Mouse (Mus musculus) forebrain, embryonic 13.5 days (tissue): ENCODE measurements around the gene Pih1d2. TPM values are rescaled to one million over a fixed set of nuclear protein-coding genes. Genes with fewer than 3 reads are reported as not detected.
"Not testable (repeated sequence)": the region's sequence is repeated elsewhere in the genome, so short reads cannot be mapped to it uniquely, and the experiment has no call there.

ENCODE experiments used
- ATAC-seq: fragments of 200-750 bp; cut with Nextera tagmentation; 2 replicates; pipeline ENCODE4 v1.8.0; 2017
- H3K27ac ChIP-seq: fragments of 300-500 bp; sonication (generic); 2 replicates; pipeline ENCODE4 v1.5.1; 2015; ENCODE audit warnings: inconsistent platforms, mild to moderate bottlenecking, moderate library complexity
- H3K27me3 ChIP-seq: fragments of 300-500 bp; sonication (generic); 2 replicates; pipeline ENCODE4 v1.6.1; 2015; ENCODE audit warnings: mild to moderate bottlenecking, inconsistent platforms
- H3K36me3 ChIP-seq: fragments of 300-500 bp; sonication (generic); 2 replicates; pipeline ENCODE4 v1.6.1; 2015; ENCODE audit warnings: mild to moderate bottlenecking, inconsistent platforms; ENCODE audit not compliant: poor library complexity, severe bottlenecking
- H3K4me1 ChIP-seq: fragments of 300-500 bp; sonication (generic); 2 replicates; pipeline ENCODE4 v1.6.1; 2015; ENCODE audit warnings: inconsistent platforms
- H3K4me2 ChIP-seq: fragments of 300-500 bp; sonication (generic); 2 replicates; pipeline ENCODE4 v1.6.1; 2015; ENCODE audit warnings: inconsistent platforms, mild to moderate bottlenecking, moderate library complexity
- H3K4me3 ChIP-seq: fragments of 300-500 bp; sonication (generic); 2 replicates; pipeline ENCODE4 v1.5.1; 2015; ENCODE audit warnings: mild to moderate bottlenecking, inconsistent platforms
- H3K9ac ChIP-seq: fragments of 300-500 bp; sonication (generic); 2 replicates; pipeline ENCODE4 v1.6.1; 2015; ENCODE audit warnings: mild to moderate bottlenecking, inconsistent platforms
- H3K9me3 ChIP-seq: fragments of 300-500 bp; sonication (generic); replicated peaks from 2 replicates; pipeline ENCODE4 v1.6.1; 2016; ENCODE audit warnings: inconsistent platforms
- WGBS: fragments of 180-500 bp; shearing (Covaris S2); methylation state at CpG from one replicate; pipeline ENCODE4 v1.1.7; 2015; 5-methylcytosine and 5-hydroxymethylcytosine counted together
- polyA plus RNA-seq: library from polyadenylated mRNA; unstranded; fragments of >200 nt; fragmentation: Nextera tagmentation; extraction: Ambion mirVana; gene quantifications from 2 replicates; pipeline ENCODE4 v1.2.1, GENCODE M21; 2015

Gene Pih1d2
- polyA plus RNA-seq, 1 experiment from 2014 or later = 5.0 TPM

DNA sequence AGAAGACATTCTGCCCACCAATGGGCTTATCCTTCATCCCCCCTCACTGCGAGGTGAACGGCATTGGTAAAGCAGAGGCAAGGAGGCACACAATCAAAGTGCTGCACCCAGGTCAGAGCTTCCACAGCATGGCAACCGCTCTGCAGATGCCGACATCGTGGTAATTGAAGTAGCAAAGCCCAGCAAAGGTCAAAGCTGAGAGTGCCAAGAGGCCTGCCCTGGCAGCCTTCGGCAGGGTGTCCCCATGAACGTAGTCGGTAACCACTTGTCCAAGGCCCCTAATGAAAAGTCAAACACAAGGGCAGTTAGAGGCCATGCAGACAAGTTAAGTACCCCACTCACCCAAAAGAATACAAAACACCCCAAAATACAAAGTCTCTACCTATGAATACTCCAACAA is 20.1 kb upstream of the Pih1d2 start:
- Histone ChIP-seq H3K4me3 (no peak overlapping the region), H3K9ac (no peak overlapping the region), H3K36me3 (peaks cover 60% of the 10 kb centered on the region), H3K4me2 (no peak overlapping the region), H3K9me3 (no peaks in the 10 kb centered on the region), H3K4me1 (peaks cover 1% of the 10 kb centered on the region), H3K27me3 (no peaks in the 10 kb centered on the region), H3K27ac (no peak overlapping the region)
- no peak for ATAC-seq
- WGBS = 95% methylated on average over 8 of the region's 8 CpGs

DNA sequence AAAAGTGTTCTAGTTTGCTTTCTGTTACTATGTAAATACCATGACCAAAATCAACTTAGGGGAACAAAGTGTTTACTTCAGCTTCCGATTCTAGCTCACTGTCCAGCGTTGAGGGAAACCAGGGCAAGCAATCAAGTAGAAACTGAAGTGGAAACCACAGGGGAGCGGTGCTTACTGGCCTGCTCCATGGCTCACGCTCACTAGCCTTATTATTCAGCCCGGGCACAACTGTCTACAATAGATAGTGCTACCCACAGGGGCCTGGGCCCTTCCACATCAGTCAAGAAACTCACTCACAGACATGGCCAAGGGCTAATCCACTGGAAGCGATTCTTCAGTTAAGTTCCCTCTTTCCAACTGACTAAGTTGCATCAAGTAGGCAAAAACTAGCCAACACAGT is 15.6 kb upstream of the Pih1d2 start:
- Histone ChIP-seq H3K27me3 (no peaks in the 10 kb centered on the region), H3K4me2 (no peak overlapping the region), H3K9me3 (no peaks in the 10 kb centered on the region), H3K9ac (no peak overlapping the region), H3K36me3 (peaks cover 53% of the 10 kb centered on the region), H3K27ac (no peak overlapping the region), H3K4me1 (peaks cover 25% of the 10 kb centered on the region), H3K4me3 (no peak overlapping the region)
- 84% methylated on average over 6 of the region's 6 CpGs for WGBS
- ATAC-seq = no peak

DNA sequence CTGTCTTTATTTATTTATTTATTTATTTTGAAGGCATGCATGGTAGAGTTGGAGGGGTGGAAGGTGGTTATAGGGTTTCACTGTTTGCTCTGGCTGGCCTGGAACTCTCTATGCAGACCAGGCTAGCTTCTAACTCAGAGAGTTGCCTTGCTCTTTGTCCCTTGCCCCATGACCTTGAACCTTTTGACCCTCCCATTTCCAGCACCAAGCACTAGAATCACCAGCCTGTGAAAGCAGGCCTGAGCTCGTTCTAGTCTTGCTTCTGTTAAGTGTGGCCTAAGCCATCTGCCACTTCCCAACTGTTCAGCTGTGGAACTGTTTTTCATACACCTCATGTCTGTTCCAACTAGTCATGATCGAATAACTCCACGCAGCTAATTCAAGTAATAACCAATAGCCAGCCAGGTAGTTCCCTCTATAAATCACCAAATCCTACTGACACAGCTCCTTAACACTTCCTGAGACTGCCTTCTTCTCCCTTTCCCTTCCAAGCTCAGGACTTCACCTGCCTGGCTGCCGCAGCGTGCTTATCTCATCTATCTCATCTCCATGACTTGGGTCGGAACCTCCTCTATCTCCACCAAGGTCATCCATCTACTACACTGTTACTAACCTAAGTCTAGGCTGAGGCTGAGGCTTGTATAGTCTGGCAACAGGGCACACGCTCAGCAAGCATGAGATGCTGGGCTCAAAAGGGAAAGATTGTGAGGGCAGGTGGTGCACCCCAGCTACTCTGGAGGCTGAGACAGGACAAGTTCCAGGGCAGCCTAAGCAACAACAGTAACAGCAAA is 14.9 kb upstream of the Pih1d2 start:
- no peak for ATAC-seq
- Histone ChIP-seq H3K36me3 (peaks cover 53% of the 10 kb centered on the region), H3K27me3 (no peaks in the 10 kb centered on the region), H3K4me2 (peak overlapping the region; percentile 77), H3K4me1 (peaks cover 25% of the 10 kb centered on the region), H3K27ac (no peak overlapping the region), H3K4me3 (peak overlapping the region; percentile 86), H3K9me3 (no peaks in the 10 kb centered on the region), H3K9ac (peak overlapping the region; percentile 38; the same call in 1 of the 2 replicates)
- 94% methylated on average over 7 of the region's 7 CpGs for WGBS

DNA sequence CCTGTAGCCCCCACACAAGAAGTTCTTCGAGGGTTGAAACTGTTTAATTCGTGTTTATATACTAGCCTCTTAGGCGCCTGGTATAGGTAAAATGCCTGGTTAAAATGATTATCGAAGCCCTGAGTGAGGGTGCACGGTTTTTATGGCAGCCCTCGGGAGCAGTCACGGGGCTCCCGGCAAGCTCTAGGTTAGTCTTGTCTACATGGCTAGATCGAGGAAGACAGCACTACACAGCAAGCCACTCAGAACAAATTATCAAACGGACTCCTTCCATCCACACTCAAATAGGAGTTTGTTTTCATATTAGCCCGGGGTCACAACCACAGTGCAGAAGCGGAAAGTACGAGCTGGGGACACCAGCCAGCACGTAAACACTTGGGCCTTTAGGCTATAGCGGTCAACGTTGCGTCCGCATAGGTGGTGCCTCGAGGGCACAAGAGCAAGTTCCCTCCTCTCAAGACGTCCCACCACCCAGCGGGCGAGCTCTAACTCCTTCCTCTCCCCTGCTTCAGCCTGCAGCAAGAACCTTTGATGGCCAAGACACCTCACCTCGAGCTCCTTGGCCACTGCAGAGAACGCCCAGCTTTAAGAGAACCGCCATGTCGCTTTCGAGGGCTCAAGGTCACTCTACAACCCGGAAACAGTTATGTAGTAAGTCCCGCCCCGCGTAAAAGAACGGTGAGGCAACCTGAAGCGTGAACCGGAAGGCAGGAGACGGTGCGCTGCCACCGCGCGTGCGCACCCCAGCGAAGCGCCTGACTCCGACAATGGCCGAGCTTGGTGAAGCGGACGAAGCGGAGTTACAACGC is 13.7 kb upstream of the Pih1d2 start, which contains the start of the genes Sdhd and Timm8b:
TSS of gene Sdhd (minus strand) at position 624 of the 809 bp plus-strand sequence.
TSS of gene Timm8b (plus strand) at position 722 of the 809 bp plus-strand sequence.
- peaks cover 49% of the 10 kb centered on the region for H3K36me3 ChIP-seq
- H3K27ac ChIP-seq = peak within 1 kb of the TSS; percentile 82
- peak within 1 kb of the TSS; percentile 77 for H3K4me2 ChIP-seq
- no peaks in the 10 kb centered on the region for H3K9me3 ChIP-seq
- peak; percentile 98 for ATAC-seq
- H3K4me3 ChIP-seq = peak within 1 kb of the TSS; percentile 86
- H3K9ac ChIP-seq = peak within 1 kb of the TSS; percentile 89
- no peaks in the 10 kb centered on the region for H3K27me3 ChIP-seq
- H3K4me1 ChIP-seq = peaks cover 25% of the 10 kb centered on the region
- WGBS = 1% methylated on average over 48 of the region's 48 CpGs

DNA sequence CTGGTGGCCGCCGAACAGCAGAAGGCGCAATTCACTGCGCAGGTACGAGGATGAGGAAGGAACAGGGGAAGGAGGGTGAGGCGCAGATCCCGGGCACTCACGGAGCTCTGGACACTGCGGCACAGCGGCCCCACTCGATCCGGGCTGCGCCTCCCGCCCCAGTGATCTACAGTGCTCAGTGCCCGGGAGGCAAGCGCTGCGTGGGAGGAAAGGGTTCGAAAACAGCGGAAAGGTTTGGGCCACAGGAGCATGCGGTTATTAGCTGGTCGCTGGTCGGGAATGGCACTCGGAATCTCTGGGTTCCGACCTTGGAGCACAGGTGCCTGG is 13.2 kb upstream of the Pih1d2 start:
- Histone ChIP-seq H3K9ac (peak overlapping the region; percentile 89), H3K4me2 (peak overlapping the region; percentile 77), H3K27me3 (no peaks in the 10 kb centered on the region), H3K4me1 (peaks cover 25% of the 10 kb centered on the region), H3K27ac (peak overlapping the region; percentile 82), H3K9me3 (no peaks in the 10 kb centered on the region), H3K36me3 (peaks cover 48% of the 10 kb centered on the region), H3K4me3 (peak overlapping the region; percentile 86)
- under 1% methylated on average over 24 of the region's 24 CpGs for WGBS
- ATAC-seq = peak; percentile 93

DNA sequence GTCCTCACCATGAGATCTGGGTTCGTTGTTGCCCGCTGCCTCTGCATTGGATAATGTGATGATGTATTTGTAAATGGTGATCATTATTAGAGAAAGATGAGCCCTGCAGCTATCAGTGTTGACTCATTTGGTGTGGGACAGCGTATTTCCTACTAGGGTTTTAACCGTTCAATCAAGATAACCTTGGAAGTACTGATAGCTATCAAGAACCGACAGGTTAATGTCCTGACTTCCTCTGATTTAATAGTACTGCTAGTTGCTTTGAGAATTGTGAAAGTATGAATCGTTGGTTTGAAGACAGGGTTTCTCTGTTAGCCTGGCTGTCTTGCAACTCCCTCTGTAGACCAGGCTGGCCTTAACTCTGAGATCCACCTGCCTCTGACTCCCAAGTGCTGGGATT is 12.8 kb upstream of the Pih1d2 start:
- ATAC-seq = no peak
- 5% methylated on average over 6 of the region's 6 CpGs for WGBS
- Histone ChIP-seq H3K36me3 (peaks cover 47% of the 10 kb centered on the region), H3K4me2 (peak overlapping the region; percentile 77), H3K9ac (peak overlapping the region; percentile 89), H3K9me3 (no peaks in the 10 kb centered on the region), H3K27me3 (no peaks in the 10 kb centered on the region), H3K4me1 (peaks cover 25% of the 10 kb centered on the region), H3K27ac (peak overlapping the region; percentile 82), H3K4me3 (peak overlapping the region; percentile 86)

DNA sequence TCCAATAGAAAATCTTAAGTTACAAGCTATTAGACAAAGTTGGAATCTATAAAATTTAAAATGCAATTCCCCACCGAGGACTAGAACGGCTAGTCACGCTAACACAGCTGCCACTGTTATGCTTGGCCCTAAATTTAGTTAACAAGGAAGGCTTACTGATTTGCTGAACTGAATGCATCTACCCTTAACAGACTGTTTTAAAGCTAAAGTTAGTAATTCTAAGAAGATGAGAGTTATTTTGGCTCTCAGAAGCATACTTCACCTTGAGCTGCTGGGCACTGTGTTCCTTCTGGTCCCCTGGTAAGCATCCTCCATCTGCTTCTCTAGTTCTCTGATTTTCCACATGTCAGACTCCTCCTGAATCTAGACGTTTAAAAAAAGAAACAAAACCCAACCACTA is 5.0 kb upstream of the Pih1d2 start:
- Histone ChIP-seq H3K4me1 (peaks cover 14% of the 10 kb centered on the region), H3K9ac (no peak overlapping the region), H3K4me3 (no peak overlapping the region), H3K27ac (no peak overlapping the region), H3K36me3 (peaks cover 73% of the 10 kb centered on the region), H3K9me3 (no peaks in the 10 kb centered on the region), H3K4me2 (no peak overlapping the region), H3K27me3 (no peaks in the 10 kb centered on the region)
- WGBS = 93% methylated on average over 4 of the region's 4 CpGs
- no peak for ATAC-seq

DNA sequence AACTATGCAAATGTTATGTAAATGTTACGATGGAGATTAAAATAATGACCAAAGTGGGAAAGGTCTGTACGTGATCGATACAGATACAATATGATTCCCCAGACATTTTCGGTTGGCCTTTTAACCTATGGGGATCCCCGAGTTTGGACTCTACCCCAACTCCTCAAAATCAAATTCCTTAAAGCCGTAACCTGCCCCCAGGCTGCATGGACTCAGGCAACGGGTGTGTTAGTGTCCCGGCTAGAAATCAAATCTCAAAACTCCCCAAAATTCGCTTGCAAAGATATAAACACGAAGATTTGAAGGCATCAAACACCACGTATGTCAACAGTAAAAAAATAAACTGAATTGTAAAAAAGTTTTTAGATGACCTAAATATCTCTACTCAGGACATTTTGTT is 960 bp upstream of the Pih1d2 start:
- WGBS = 43% methylated on average over 11 of the region's 11 CpGs
- no peak for ATAC-seq

DNA sequence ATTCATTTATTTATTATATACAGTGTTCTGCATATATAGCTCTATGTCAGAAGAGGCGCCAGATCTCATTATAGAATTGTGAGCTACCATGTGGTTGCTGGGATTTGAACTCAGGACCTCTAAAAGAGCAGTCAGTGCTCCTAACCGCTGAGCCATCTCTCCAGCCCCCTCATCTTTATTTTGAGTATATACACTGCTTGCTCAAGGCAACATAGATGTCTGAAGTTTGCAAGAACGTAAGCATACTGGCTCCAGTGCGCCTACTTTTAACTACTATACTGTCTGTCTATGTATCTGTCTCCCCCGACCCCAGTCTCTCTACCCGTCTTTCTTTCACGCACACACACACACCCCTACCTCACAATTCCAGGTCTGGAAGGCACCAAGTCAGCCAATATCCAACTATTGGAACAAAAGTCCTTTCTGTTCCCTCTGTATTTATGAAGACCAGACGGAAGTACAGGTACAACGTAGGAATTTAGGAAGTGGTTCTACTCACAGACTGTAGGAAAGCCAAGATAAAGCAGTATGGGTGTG is 741 bp downstream of the Pih1d2 start:
- no peak for ATAC-seq
- Histone ChIP-seq H3K27me3 (no peaks in the 10 kb centered on the region), H3K4me1 (peaks cover 18% of the 10 kb centered on the region), H3K9ac (no peak overlapping the region), H3K9me3 (no peaks in the 10 kb centered on the region), H3K27ac (no peak overlapping the region), H3K4me2 (peak overlapping the region; percentile 89), H3K4me3 (peak overlapping the region; percentile 100), H3K36me3 (peaks cover 24% of the 10 kb centered on the region)
- WGBS = 62% methylated on average over 9 of the region's 9 CpGs

More for the DNA sequence above, 960 bp upstream of the Pih1d2 start:
- peaks cover 40% of the 10 kb centered on the region for H3K36me3 ChIP-seq
- peak overlapping the region; percentile 89 for H3K4me2 ChIP-seq
- H3K27ac ChIP-seq = no peak overlapping the region
- H3K9me3 ChIP-seq = no peaks in the 10 kb centered on the region
- H3K4me1 ChIP-seq = peaks cover 18% of the 10 kb centered on the region
- H3K9ac ChIP-seq = peak overlapping the region; percentile 95
- H3K4me3 ChIP-seq = peak overlapping the region; percentile 100
- H3K27me3 ChIP-seq = no peaks in the 10 kb centered on the region

DNA sequence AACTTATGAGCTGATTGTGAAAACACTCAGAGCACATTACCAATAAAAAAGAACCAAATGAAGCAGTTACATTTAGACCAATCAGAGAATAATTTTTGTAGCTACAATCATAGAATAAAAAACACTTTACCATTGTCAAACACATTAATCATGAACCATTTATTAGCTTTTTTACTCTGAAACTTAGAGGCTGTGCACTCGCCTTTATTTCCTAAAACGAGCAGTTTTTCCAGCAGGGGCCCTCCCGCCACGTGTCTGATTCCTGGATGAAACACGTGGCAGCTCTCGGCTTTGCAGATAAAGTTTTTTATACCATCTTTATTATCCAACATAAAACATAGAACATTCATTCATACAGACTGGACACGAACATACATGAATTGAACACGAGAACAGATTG is 13.8 kb downstream of the Pih1d2 start:
- ATAC-seq, H3K4me1 ChIP-seq, H3K27ac ChIP-seq, H3K9me3 ChIP-seq, H3K9ac ChIP-seq, H3K27me3 ChIP-seq, H3K4me2 ChIP-seq, H3K4me3 ChIP-seq: not testable (repeated sequence)
- peaks cover 34% of the 10 kb centered on the region for H3K36me3 ChIP-seq
- 94% methylated on average over 6 of the region's 8 CpGs for WGBS

DNA sequence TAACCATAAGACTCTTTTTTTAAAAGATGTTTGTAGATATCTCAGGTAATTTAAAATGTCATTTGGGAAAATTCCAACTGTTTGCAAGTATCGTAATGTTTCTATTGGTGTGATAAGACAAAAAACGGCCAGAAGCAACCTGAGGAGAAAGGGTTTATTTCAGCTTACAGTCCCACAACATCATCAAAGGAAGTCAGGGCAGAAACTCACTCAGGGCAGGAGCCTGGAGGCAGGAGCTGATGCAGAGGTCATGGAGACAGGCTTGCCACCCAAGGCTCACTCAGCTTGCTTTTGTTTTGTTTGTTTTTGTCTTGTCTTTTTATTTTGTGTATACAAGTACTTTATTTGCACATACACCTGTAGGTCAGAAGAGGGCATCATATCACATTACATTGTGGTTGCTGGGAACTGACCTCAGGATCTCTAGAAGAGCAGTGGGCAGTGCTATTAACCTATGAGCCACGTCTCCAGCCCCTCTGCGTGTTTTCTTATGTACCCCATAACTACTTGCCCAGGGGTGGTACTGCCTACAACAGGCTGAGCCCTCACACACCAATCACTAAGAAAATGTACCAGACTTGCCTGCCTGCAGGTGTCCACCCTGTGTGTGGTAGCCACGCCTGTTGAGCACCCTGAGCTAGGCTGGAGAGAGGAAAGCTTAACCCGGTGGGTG is 15.0 kb downstream of the Pih1d2 start:
- H3K27me3 ChIP-seq = no peaks in the 10 kb centered on the region
- H3K9ac ChIP-seq = no peak overlapping the region
- no peak overlapping the region for H3K4me2 ChIP-seq
- H3K36me3 ChIP-seq = peaks cover 43% of the 10 kb centered on the region
- no peak overlapping the region for H3K4me3 ChIP-seq
- no peaks in the 10 kb centered on the region for H3K4me1 ChIP-seq
- no peak overlapping the region for H3K27ac ChIP-seq
- no peak for ATAC-seq
- WGBS = 91% methylated on average over 6 of the region's 6 CpGs
- no peaks in the 10 kb centered on the region for H3K9me3 ChIP-seq

DNA sequence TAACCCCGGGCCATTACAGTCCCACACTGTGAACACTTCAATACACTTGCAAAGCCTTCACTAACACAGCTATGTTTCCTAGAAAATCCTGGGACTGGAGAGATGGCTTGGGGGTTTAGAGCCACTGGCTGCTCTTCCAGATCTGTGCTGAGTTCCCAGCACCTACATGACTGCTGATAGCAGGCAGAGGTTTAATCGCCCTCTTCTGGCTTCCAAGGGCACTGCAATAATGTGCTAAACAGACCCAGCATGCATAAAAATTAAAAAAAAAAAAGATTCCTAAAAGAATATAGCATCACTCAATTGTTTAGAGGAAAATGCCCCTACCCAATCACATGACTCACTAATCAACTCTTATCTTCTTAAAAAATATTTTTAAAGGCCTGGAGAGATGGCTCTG is 15.9 kb downstream of the Pih1d2 start:
- ATAC-seq = no peak
- no peak overlapping the region for H3K27ac ChIP-seq
- H3K4me1 ChIP-seq = no peaks in the 10 kb centered on the region
- no peaks in the 10 kb centered on the region for H3K9me3 ChIP-seq
- H3K27me3 ChIP-seq = no peaks in the 10 kb centered on the region
- peaks cover 52% of the 10 kb centered on the region for H3K36me3 ChIP-seq
- no peak overlapping the region for H3K4me3 ChIP-seq
- H3K9ac ChIP-seq = no peak overlapping the region
- WGBS = 69% methylated on average over 2 of the region's 2 CpGs
- no peak overlapping the region for H3K4me2 ChIP-seq
